Mouse (Mus musculus) forelimb bud, embryonic 11.5 days (tissue): ENCODE results near the gene Cgref1.

Experiments
- DNase-seq: peaks from one replicate; pipeline ENCODE4 v3.0.0-alpha.2; 2012; ENCODE audit warnings: low read depth, low spot score

Gene Cgref1

GRCm38 (mm10) chr5:30950451-30950850, 5.1 kb upstream of the Cgref1 start:
- DNase-seq, result no peak

DNA sequence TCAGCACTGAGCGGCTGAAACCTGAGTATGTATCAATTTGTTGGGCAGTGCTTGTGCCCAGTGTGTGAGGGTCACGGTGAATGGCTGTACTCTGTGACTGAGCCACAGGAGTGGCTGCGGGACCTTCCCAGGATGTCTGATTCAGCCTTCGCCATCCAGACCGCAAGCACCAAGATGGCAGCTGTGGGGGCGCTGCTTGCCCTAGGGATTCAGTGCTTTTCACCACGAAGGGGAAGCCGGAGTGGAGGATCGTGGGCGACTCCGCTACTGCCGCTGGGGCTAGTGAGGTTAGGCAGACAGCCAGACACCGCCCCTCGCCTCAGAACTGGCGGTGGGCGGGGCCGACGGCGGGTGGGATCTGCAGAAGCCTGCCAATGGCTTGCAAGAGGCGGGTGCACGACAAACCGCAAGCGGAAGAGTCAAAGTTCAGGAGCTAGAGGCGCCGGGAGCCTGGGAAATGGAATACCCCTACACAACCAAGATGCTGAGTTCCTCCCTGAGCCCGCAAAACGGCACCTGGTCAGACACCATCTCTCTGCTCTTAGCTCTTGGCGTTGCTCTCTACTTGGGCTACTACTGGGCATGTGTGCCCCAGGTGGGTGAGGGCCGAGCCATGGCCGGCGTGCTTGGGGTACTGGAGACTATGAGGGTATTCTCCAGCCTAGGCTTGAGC, 4.4 kb upstream of the Cgref1 start:
- DNase-seq, result peak; percentile 86

- no peak for DNase-seq
Measured at GRCm38 (mm10) chr5:30948620-30949019, 3.2 kb upstream of the Cgref1 start.

DNA sequence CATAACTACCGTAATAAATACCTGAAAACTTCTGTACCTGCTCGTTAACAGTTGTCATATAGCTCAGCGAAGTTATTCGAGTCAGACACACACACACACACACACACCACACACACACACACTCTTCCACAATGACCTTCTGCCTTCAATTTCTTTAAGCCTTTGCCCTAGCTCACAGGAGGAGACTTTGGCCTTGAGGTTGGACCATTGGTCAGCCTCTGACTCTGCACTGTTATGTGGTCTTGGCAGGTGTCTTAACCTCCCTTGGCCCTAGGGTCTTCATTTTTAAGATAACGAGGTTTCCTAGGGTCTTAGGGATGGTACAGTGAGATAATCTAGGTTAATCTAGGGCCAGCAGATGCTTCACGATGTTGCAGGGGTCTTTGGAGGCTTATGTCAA, 1.0 kb downstream of the Cgref1 start:
- DNase-seq, result no peak

DNA sequence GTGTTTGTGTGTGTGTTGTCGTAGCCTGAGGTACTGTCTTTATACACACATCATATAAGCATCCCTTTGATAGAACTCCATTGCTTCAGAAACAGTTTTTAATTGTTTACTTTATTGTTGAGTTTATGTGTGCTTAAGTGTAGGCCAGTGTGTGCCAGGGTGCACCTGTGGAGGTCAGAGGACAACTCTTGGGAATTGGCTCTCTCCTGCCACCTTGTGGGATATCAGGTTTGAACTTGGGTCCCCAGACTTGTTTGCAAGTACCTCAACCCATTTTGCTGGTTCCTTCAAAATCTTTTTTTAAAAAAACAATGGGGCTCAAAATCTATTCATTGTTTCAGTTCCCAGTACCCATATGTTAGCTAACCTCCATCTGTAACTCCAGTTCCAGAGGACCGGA, 2.4 kb downstream of the Cgref1 start:
- no peak for DNase-seq

GRCm38 (mm10) chr5:30934725-30935461, 10.5 kb downstream of the Cgref1 start:
- no peak for DNase-seq

- no peak for DNase-seq
Measured at GRCm38 (mm10) chr5:30933705-30934104, 11.7 kb downstream of the Cgref1 start.

GRCm38 (mm10) chr5:30931378-30931777, 14.0 kb downstream of the Cgref1 start:
- no peak for DNase-seq

DNA sequence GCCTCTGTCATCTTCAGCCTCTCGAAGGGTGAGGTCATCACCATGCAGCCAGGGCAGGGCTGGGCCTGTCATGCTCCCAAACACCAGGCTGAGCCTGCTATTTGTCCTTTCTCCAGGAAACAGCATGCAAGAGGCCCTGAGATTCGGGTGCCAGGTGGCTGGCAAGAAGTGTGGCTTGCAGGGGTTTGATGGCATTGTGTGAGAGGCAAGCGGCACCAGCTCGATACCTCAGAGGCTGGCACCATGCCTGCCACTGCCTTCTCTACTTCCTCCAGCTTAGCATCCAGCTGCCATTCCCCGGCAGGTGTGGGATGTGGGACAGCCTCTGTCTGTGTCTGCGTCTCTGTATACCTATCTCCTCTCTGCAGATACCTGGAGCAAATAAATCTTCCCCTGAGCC, 14.5 kb downstream of the Cgref1 start:
- DNase-seq, result no peak

GRCm38 (mm10) chr5:30930121-30930520, 15.3 kb downstream of the Cgref1 start:
- no peak for DNase-seq

- DNase-seq, result no peak
Measured at GRCm38 (mm10) chr5:30927945-30928529, 17.4 kb downstream of the Cgref1 start.

DNA sequence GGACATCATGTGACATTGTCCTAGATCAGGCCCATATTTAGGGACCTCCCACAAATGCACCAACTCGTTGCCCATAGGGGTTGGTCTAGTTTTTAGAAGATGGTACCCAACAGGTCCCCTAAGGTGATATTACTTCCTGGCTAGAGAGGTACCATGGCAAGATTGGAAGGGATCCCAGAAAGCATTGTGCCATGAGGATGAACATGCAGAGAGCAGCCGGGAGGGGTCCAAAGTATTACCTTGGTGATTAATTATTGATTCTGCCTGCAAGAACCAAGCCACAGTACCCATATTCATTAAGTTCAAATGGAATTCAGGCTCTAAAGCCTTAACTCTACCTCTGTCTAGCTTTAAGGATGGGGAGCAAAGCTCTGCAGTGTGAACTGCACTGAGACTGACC, 19.3 kb downstream of the Cgref1 start:
- no peak for DNase-seq

DNA sequence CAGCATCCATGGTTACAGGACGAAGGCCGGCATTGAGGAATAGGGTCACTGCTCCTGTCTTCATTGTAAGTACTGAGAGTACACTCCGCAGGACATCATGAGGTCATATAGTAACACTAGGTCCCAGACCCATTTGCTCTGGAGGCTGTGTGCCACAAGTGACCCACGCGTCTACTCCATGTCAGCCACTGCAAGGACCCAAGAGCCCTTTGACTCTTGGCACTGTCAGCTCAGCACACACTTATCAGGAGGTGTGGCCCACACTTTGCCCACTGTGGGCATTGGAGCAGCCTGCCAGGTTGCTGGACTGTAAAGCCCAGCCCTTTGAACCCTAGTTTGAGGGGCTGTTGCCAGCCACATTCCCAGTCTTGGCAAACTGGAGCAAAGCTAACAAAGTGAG, 20.2 kb downstream of the Cgref1 start:
- DNase-seq, result no peak

- no peak for DNase-seq
Measured at GRCm38 (mm10) chr5:30924614-30925013, 20.8 kb downstream of the Cgref1 start.

DNA sequence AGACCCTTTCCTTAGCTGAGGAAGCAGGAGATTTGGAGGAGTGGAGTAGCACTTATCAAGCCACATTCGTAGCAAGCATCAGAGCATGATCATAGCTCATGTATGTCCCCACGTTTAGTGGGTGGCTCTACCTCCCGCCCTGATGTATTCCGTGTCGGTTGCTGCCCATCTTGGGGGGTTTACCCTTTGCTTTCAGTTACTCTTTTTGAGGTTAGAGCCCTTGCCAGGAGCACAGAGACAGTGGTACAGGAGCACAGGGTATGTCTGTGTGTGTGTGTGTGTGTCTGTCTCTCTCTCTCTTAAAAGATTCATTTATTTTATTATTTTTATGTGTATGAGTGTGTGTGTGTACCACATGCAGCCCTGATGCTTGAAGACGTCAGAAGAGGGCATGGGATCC, 22.3 kb downstream of the Cgref1 start:
- DNase-seq, result no peak

DNA sequence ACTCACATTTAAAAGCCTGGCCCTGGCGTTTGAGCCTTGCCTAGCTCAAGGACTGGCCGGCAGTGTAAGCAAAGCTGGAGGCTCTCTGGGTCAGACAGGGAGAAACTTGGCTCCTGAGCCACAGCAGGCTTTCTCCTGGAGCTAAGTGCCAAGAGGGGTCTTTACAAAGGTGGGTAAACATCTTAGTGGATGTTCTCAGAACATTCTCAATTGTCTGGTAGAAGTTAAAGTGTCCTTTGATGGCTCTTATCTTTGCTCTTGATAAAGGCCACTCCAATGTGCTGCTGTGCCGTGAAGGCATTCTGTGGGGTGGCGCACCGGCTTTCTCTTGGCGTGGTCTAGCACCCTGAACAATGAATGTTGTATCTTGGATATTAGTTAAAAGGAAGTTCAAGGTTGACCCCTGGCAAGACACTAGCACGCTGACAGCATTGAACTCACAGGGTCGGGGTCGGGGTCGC, 22.8 kb downstream of the Cgref1 start:
- no peak for DNase-seq

DNA sequence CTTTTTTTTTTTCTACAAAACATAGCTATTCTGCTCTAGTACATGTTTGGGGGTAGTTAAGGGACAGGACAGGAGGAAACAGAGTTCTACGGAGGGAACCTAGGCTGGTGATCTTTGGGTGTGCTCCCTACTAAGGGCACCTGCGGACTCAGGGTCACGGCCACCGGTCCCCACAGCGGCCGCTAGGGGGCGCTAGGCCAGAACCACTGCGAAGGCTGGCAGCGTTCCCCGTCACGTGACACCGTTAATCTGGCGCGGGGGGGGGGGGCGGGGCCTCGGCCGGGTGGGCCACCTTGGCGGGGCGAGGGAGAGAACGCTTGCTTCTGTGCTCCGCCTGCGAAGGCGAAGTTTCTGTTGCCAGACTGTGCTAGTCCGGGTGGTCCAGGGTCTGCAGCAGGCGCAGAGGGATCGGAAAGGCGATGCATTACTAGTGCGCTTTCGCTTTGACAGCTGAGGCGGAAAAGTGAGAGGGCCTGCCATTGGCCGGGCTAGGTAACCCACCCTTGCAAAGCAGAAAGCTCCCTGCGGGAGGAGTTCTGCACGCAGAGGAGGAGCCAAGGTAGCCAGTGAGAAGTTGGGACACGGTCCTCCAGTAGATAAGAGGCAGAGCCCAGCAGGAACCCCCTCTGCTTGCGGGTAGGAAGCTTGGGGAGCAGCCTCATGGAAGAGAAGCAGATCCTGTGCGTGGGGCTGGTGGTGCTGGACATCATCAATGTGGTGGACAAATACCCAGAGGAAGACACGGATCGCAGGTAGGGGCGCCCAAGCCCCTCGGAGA, 23.9 kb downstream of the Cgref1 start, which contains the start of gene Khk:
Khk (plus strand) TSS at position 176 of the 778 bp plus-strand sequence.
- peak; percentile 92 for DNase-seq

- DNase-seq, result no peak
Measured at GRCm38 (mm10) chr5:30920621-30921020, 24.8 kb downstream of the Cgref1 start.

- no peak for DNase-seq
Measured at GRCm38 (mm10) chr5:30919831-30920614, 25.4 kb downstream of the Cgref1 start.

- no peak for DNase-seq
Measured at GRCm38 (mm10) chr5:30918691-30919090, 26.7 kb downstream of the Cgref1 start.
